ENCODE assay signal across 10 mouse cellular contexts in genomic region chr13:104509561-104510493, GRCm38 (mm10).
DNase-seq lines count a peak whose midpoint lies in the region; ATAC-seq and TF ChIP-seq lines count a peak whose summit lies in the region.
"Had no signal": no experiment of that assay in that cellular context is flagged by ENCODE, and none has a peak within 500 bp of the region (broad histone marks: within the 10 kb centered on the region; RNA-seq: fewer than 3 reads in every experiment).

No protein-coding gene starts in this region.

- no peak overlapping the region for H3K27ac ChIP-seq in forebrain, embryonic 13.5 days
- H3K27ac ChIP-seq in forebrain, embryonic 11.5 days (ENCODE audit: low read depth, low read length), result no peak overlapping the region
- H3K27ac ChIP-seq in midbrain, embryonic 16.5 days (ENCODE audit: low read length), result no peak overlapping the region
- H3K27ac ChIP-seq in midbrain, embryonic 13.5 days, result no peak overlapping the region
- no peak overlapping the region for H3K27ac ChIP-seq in heart, embryonic 12.5 days (ENCODE audit: poor library complexity, severe bottlenecking)
- no peak overlapping the region for H3K27ac ChIP-seq in neural tube, embryonic 13.5 days (replicated peaks)
- no peak overlapping the region for H3K27ac ChIP-seq in intestine, embryonic 15.5 days
- no peak overlapping the region for H3K27ac ChIP-seq in intestine, postnatal 0 days (ENCODE audit: low read depth, low read length)
- H3K27ac ChIP-seq: liver, embryonic 15.5 days had no signal

- no peak overlapping the region for H3K4me2 ChIP-seq in forebrain, embryonic 13.5 days
- no peak overlapping the region for H3K4me2 ChIP-seq in forebrain, embryonic 11.5 days (ENCODE audit: low read depth, low read length, severe bottlenecking)
- no peak overlapping the region for H3K4me2 ChIP-seq in midbrain, embryonic 16.5 days (ENCODE audit: low read length)
- no peak overlapping the region for H3K4me2 ChIP-seq in midbrain, embryonic 13.5 days (replicated peaks)
- H3K4me2 ChIP-seq in heart, embryonic 12.5 days, result no peak overlapping the region
- H3K4me2 ChIP-seq in neural tube, embryonic 13.5 days, result no peak overlapping the region
- no peak overlapping the region for H3K4me2 ChIP-seq in intestine, embryonic 15.5 days (replicated peaks)
- H3K4me2 ChIP-seq in intestine, postnatal 0 days (replicated peaks; ENCODE audit: low read depth), result no peak overlapping the region
- H3K4me2 ChIP-seq: liver, embryonic 15.5 days had no signal

- no peaks in the 10 kb centered on the region for H3K27me3 ChIP-seq in forebrain, embryonic 13.5 days
- no peaks in the 10 kb centered on the region for H3K27me3 ChIP-seq in forebrain, embryonic 11.5 days (ENCODE audit: control insufficient read depth, insufficient read depth, low read length)
- H3K27me3 ChIP-seq in midbrain, embryonic 16.5 days (ENCODE audit: control insufficient read depth, insufficient read depth, low read depth, low read length), result no peaks in the 10 kb centered on the region
- H3K27me3 ChIP-seq in midbrain, embryonic 13.5 days, result no peaks in the 10 kb centered on the region
- no peaks in the 10 kb centered on the region for H3K27me3 ChIP-seq in heart, embryonic 12.5 days (replicated peaks)
- no peaks in the 10 kb centered on the region for H3K27me3 ChIP-seq in neural tube, embryonic 13.5 days
- no peaks in the 10 kb centered on the region for H3K27me3 ChIP-seq in intestine, embryonic 15.5 days (replicated peaks)
- H3K27me3 ChIP-seq in intestine, postnatal 0 days (replicated peaks; ENCODE audit: control insufficient read depth, insufficient read depth, low read length), result no peaks in the 10 kb centered on the region
- H3K27me3 ChIP-seq: liver, embryonic 15.5 days; Patski had no signal

- TF ChIP-seq CTCF in intestine, postnatal 0 days (IDR thresholded peaks at IDR 0.05; ENCODE audit: low read depth), result no peak

- no peaks in the 10 kb centered on the region for H3K36me3 ChIP-seq in forebrain, embryonic 13.5 days (ENCODE audit: poor library complexity, severe bottlenecking)
- no peaks in the 10 kb centered on the region for H3K36me3 ChIP-seq in forebrain, embryonic 11.5 days (ENCODE audit: control insufficient read depth, insufficient read depth, low read length)
- H3K36me3 ChIP-seq in midbrain, embryonic 16.5 days (ENCODE audit: control insufficient read depth, insufficient read depth, low read length), result no peaks in the 10 kb centered on the region
- no peaks in the 10 kb centered on the region for H3K36me3 ChIP-seq in midbrain, embryonic 13.5 days
- no peaks in the 10 kb centered on the region for H3K36me3 ChIP-seq in heart, embryonic 12.5 days
- no peaks in the 10 kb centered on the region for H3K36me3 ChIP-seq in neural tube, embryonic 13.5 days
- H3K36me3 ChIP-seq in intestine, embryonic 15.5 days, result no peaks in the 10 kb centered on the region
- no peaks in the 10 kb centered on the region for H3K36me3 ChIP-seq in intestine, postnatal 0 days (ENCODE audit: control insufficient read depth, insufficient read depth)
- H3K36me3 ChIP-seq: liver, embryonic 15.5 days had no signal

- H3K9me3 ChIP-seq in forebrain, embryonic 13.5 days (replicated peaks), result no peaks in the 10 kb centered on the region
- no peaks in the 10 kb centered on the region for H3K9me3 ChIP-seq in forebrain, embryonic 11.5 days (ENCODE audit: control insufficient read depth, low read length)
- no peaks in the 10 kb centered on the region for H3K9me3 ChIP-seq in midbrain, embryonic 16.5 days (replicated peaks; ENCODE audit: control insufficient read depth, low read length, poor library complexity, severe bottlenecking)
- H3K9me3 ChIP-seq in midbrain, embryonic 13.5 days, result no peaks in the 10 kb centered on the region
- no peaks in the 10 kb centered on the region for H3K9me3 ChIP-seq in heart, embryonic 12.5 days (replicated peaks)
- no peaks in the 10 kb centered on the region for H3K9me3 ChIP-seq in neural tube, embryonic 13.5 days
- H3K9me3 ChIP-seq in intestine, embryonic 15.5 days, result no peaks in the 10 kb centered on the region
- H3K9me3 ChIP-seq in intestine, postnatal 0 days (ENCODE audit: control insufficient read depth), result no peaks in the 10 kb centered on the region
- H3K9me3 ChIP-seq: liver, embryonic 15.5 days had no signal

- no peak overlapping the region for H3K9ac ChIP-seq in forebrain, embryonic 13.5 days
- no peak overlapping the region for H3K9ac ChIP-seq in forebrain, embryonic 11.5 days (ENCODE audit: low read length)
- no peak overlapping the region for H3K9ac ChIP-seq in midbrain, embryonic 16.5 days (ENCODE audit: low read depth, low read length)
- no peak overlapping the region for H3K9ac ChIP-seq in midbrain, embryonic 13.5 days (replicated peaks)
- no peak overlapping the region for H3K9ac ChIP-seq in heart, embryonic 12.5 days
- H3K9ac ChIP-seq in neural tube, embryonic 13.5 days, result no peak overlapping the region
- no peak overlapping the region for H3K9ac ChIP-seq in intestine, embryonic 15.5 days
- no peak overlapping the region for H3K9ac ChIP-seq in intestine, postnatal 0 days (ENCODE audit: low read depth, low read length)
- H3K9ac ChIP-seq: liver, embryonic 15.5 days had no signal

- H3K4me1 ChIP-seq in forebrain, embryonic 13.5 days, result 0 out of 2 replicates have a peak, but pooled peaks cover 4% of the 10 kb centered on the region
- no peaks in the 10 kb centered on the region for H3K4me1 ChIP-seq in forebrain, embryonic 11.5 days (replicated peaks; ENCODE audit: control insufficient read depth, insufficient read depth, low read length)
- no peaks in the 10 kb centered on the region for H3K4me1 ChIP-seq in midbrain, embryonic 16.5 days (ENCODE audit: control insufficient read depth, insufficient read depth, low read length)
- 0 out of 2 replicates have a peak, but pooled peaks cover 3% of the 10 kb centered on the region for H3K4me1 ChIP-seq in midbrain, embryonic 13.5 days (replicated peaks)
- H3K4me1 ChIP-seq in heart, embryonic 12.5 days (replicated peaks), result peaks cover 9% of the 10 kb centered on the region; the same call in 1 of the 2 replicates
- H3K4me1 ChIP-seq in neural tube, embryonic 13.5 days (replicated peaks), result no peaks in the 10 kb centered on the region
- H3K4me1 ChIP-seq in intestine, embryonic 15.5 days (replicated peaks), result no peaks in the 10 kb centered on the region
- no peaks in the 10 kb centered on the region for H3K4me1 ChIP-seq in intestine, postnatal 0 days (replicated peaks; ENCODE audit: control insufficient read depth, insufficient read depth, low read length)
- H3K4me1 ChIP-seq: liver, embryonic 15.5 days had no signal

- H3K4me3 ChIP-seq in forebrain, embryonic 13.5 days, result no peak overlapping the region
- no peak overlapping the region for H3K4me3 ChIP-seq in forebrain, embryonic 11.5 days (ENCODE audit: low read depth, low read length)
- H3K4me3 ChIP-seq in midbrain, embryonic 16.5 days (ENCODE audit: low read depth, low read length), result no peak overlapping the region
- H3K4me3 ChIP-seq in midbrain, embryonic 13.5 days (replicated peaks), result no peak overlapping the region
- no peak overlapping the region for H3K4me3 ChIP-seq in heart, embryonic 12.5 days
- no peak overlapping the region for H3K4me3 ChIP-seq in neural tube, embryonic 13.5 days
- no peak overlapping the region for H3K4me3 ChIP-seq in intestine, embryonic 15.5 days (replicated peaks)
- no peak overlapping the region for H3K4me3 ChIP-seq in intestine, postnatal 0 days (ENCODE audit: low read depth, low read length)
- H3K4me3 ChIP-seq: liver, embryonic 15.5 days had no signal

- WGBS in forebrain, embryonic 13.5 days, result 74% methylated on average over 26 of the region's 26 CpGs
- WGBS in forebrain, embryonic 11.5 days, result 80% methylated on average over 26 of the region's 26 CpGs
- WGBS in midbrain, embryonic 16.5 days, result 76% methylated on average over 26 of the region's 26 CpGs
- 83% methylated on average over 26 of the region's 26 CpGs for WGBS in midbrain, embryonic 13.5 days
- WGBS in heart, embryonic 12.5 days, result 73% methylated on average over 26 of the region's 26 CpGs
- WGBS in neural tube, embryonic 13.5 days, result 79% methylated on average over 26 of the region's 26 CpGs
- WGBS in intestine, embryonic 15.5 days, result 81% methylated on average over 26 of the region's 26 CpGs
- 85% methylated on average over 26 of the region's 26 CpGs for WGBS in intestine, postnatal 0 days

- DNase-seq in forebrain, embryonic 11.5 days (ENCODE audit: low spot score), result no peak

- ATAC-seq in forebrain, embryonic 13.5 days, result peak; percentile 36; the same call in 1 of the 2 replicates
- no peak for ATAC-seq in forebrain, embryonic 11.5 days (replicated peaks; ENCODE audit: low FRiP score)
- 0 out of 2 replicates have a peak, but pooled peaks have one; percentile 58 for ATAC-seq in midbrain, embryonic 16.5 days
- no peak for ATAC-seq in midbrain, embryonic 13.5 days
- ATAC-seq in heart, embryonic 12.5 days (ENCODE audit: insufficient number of reproducible peaks, low FRiP score), result 0 out of 2 replicates have a peak, but pooled peaks have one; percentile 25
- ATAC-seq in neural tube, embryonic 13.5 days (ENCODE audit: low read depth), result 0 out of 2 replicates have a peak, but pooled peaks have one; percentile 36
- ATAC-seq in intestine, embryonic 15.5 days, result no peak
- no peak for ATAC-seq in intestine, postnatal 0 days
- ATAC-seq: Patski had no signal

Comparison
In these comparisons a context has a peak if more than half of its experiments do, and no peak if none do; other contexts are left out.
1. ATAC-seq: peak in forebrain, embryonic 13.5 days (single experiment), midbrain, embryonic 16.5 days (single experiment), heart, embryonic 12.5 days (single experiment) and neural tube, embryonic 13.5 days (single experiment); none in forebrain, embryonic 11.5 days (single experiment), midbrain, embryonic 13.5 days (single experiment), intestine, embryonic 15.5 days (single experiment) and intestine, postnatal 0 days (single experiment).